Mouse (Mus musculus) midbrain, postnatal 0 days (tissue): ENCODE results near the gene Slc22a21. TPM values are rescaled to one million over a fixed set of nuclear protein-coding genes. Genes with fewer than 3 reads are reported as not detected.

Experiments
- ATAC-seq: fragments of 200-750 bp; cut with Nextera tagmentation; 2 replicates; pipeline ENCODE4 v1.8.0; 2017; ENCODE audit warnings: moderate number of reproducible peaks, mild to moderate bottlenecking, moderate TSS enrichment, moderate library complexity; ENCODE audit not compliant: low FRiP score
- DNase-seq: peaks from one replicate; pipeline ENCODE4 v3.0.0-alpha.2; 2015; ENCODE audit warnings: low spot score
- H3K27ac ChIP-seq: fragments of 300-500 bp; sonication (generic); 2 replicates; pipeline ENCODE4 v1.5.1; 2014; ENCODE audit warnings: low read depth, mild to moderate bottlenecking, low read length, mixed read lengths
- H3K27me3 ChIP-seq: fragments of 300-500 bp; sonication (generic); 2 replicates; pipeline ENCODE4 v1.6.1; 2014; ENCODE audit warnings: low read length, control low read depth, mixed read lengths; ENCODE audit not compliant: insufficient read depth
- H3K36me3 ChIP-seq: fragments of 300-500 bp; sonication (generic); 2 replicates; pipeline ENCODE4 v1.6.1; 2014; ENCODE audit warnings: low read length, control low read depth, mixed read lengths; ENCODE audit not compliant: insufficient read depth
- H3K4me1 ChIP-seq: fragments of 300-500 bp; sonication (generic); 2 replicates; pipeline ENCODE4 v1.6.1; 2014; ENCODE audit warnings: mild to moderate bottlenecking, control low read depth, antibody characterized with exemption, low read length, mixed read lengths; ENCODE audit not compliant: insufficient read depth
- H3K4me2 ChIP-seq: fragments of 300-500 bp; sonication (generic); 2 replicates; pipeline ENCODE4 v1.6.1; 2014; ENCODE audit warnings: low read depth, mild to moderate bottlenecking, low read length, mixed read lengths; ENCODE audit not compliant: poor library complexity, severe bottlenecking
- H3K4me3 ChIP-seq: fragments of 300-500 bp; sonication (generic); 2 replicates; pipeline ENCODE4 v1.5.1; 2014; ENCODE audit warnings: low read depth, mild to moderate bottlenecking, low read length, moderate library complexity
- H3K9ac ChIP-seq: fragments of 300-500 bp; sonication (generic); replicated peaks from 2 replicates; pipeline ENCODE4 v1.6.1; 2014; ENCODE audit warnings: mild to moderate bottlenecking, low read length, moderate library complexity, mixed read lengths; ENCODE audit not compliant: poor library complexity, severe bottlenecking
- H3K9me3 ChIP-seq: fragments of 300-500 bp; sonication (generic); 2 replicates; pipeline ENCODE4 v1.6.1; 2016; ENCODE audit warnings: low read length, control low read depth
- CTCF ChIP-seq: IDR thresholded peaks from 2 replicates; pipeline ENCODE4 v1.5.1; 2016; ENCODE audit warnings: antibody characterized with exemption, mild to moderate bottlenecking
- WGBS: fragments of 180-500 bp; shearing (Covaris S2); extraction: QIAGEN DNeasy Blood & Tissue Kit; methylation state at CpG from one replicate; pipeline ENCODE4 v1.1.7; 2014; 5-methylcytosine and 5-hydroxymethylcytosine counted together
- polyA plus RNA-seq: library from polyadenylated mRNA; unstranded; fragments of >200 nt; fragmentation: Nextera tagmentation; extraction: Ambion mirVana; gene quantifications from 2 replicates; pipeline ENCODE4 v1.2.1, GENCODE M21; 2015
- total RNA-seq: library from RNA; depleted of rRNA; stranded (reverse); fragments of >200 nt; gene quantifications from 2 replicates; pipeline ENCODE4 v1.2.3, GENCODE M21; 2014; rRNA removed

Slc22a21 gene
- 4.4 and 6.7 TPM in 2 replicates for total RNA-seq
- polyA plus RNA-seq = 4.7 and 5.9 TPM in 2 replicates

- TF ChIP-seq CTCF = no peak
- 2% methylated on average over 73 of the region's 73 CpGs for WGBS
- Histone ChIP-seq H3K4me1 (no peaks in the 10 kb centered on the region), H3K27me3 (no peaks in the 10 kb centered on the region), H3K9ac (peak within 1 kb of the TSS; percentile 42), H3K36me3 (peaks cover 7% of the 10 kb centered on the region; the same call in 1 of the 2 replicates), H3K4me2 (peak within 1 kb of the TSS; percentile 81), H3K27ac (0 out of 2 replicates have a peak within 1 kb of the TSS, but pooled peaks have one; percentile 26), H3K9me3 (no peaks in the 10 kb centered on the region), H3K4me3 (peak within 1 kb of the TSS; percentile 60)
- ATAC-seq (peak; percentile 93), DNase-seq (peak; percentile 85)
Measured at GRCm38 (mm10) chr11:53979788-53980621, at the start of gene Slc22a21. Slc22a21 (minus strand) TSS chr11:53980332.

DNA sequence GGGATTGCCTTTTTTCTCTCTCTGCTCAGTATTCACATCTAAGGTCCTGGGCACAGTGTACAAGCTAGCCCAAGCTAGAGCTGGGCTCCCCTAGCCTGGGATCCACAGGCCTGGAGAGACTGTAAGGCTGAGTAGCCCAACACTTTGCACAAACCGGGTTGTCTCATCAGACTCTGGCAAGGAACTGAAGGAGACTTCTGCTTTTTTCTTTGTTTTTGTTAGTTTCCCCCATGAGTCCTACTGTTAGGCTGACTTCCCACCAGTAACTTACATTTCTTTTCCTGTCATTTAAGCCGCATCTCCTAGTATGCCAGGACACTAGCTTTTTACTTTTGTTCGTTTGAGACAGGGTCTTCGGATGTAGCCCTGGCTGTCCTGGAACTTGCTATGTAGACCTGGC, 48.9 kb upstream of the Slc22a21 start:
- no peak overlapping the region for H3K27ac ChIP-seq
- ATAC-seq = no peak
- TF ChIP-seq CTCF = no peak
- H3K4me1 ChIP-seq = peaks cover 14% of the 10 kb centered on the region
- no peak overlapping the region for H3K4me3 ChIP-seq
- no peak for DNase-seq
- no peaks in the 10 kb centered on the region for H3K36me3 ChIP-seq
- H3K9me3 ChIP-seq = no peaks in the 10 kb centered on the region
- WGBS = 78% methylated on average over 4 of the region's 4 CpGs
- H3K4me2 ChIP-seq = peak overlapping the region; percentile 89; the same call in 1 of the 2 replicates
- no peaks in the 10 kb centered on the region for H3K27me3 ChIP-seq
- H3K9ac ChIP-seq = no peak overlapping the region

- Histone ChIP-seq H3K36me3 (no peaks in the 10 kb centered on the region), H3K27ac (peak within 1 kb of the TSS; percentile 57), H3K4me3 (peak within 1 kb of the TSS; percentile 55), H3K9me3 (no peaks in the 10 kb centered on the region), H3K27me3 (no peaks in the 10 kb centered on the region), H3K4me1 (peaks cover 14% of the 10 kb centered on the region), H3K4me2 (peak within 1 kb of the TSS; percentile 89), H3K9ac (peak within 1 kb of the TSS; percentile 84)
- peak; percentile 74 for ATAC-seq
- WGBS = 2% methylated on average over 61 of the region's 61 CpGs
- DNase-seq = peak; percentile 66
- TF ChIP-seq CTCF = peak; percentile 51; the same call in 1 of the 2 replicates
Measured at GRCm38 (mm10) chr11:54028044-54028951, 48.2 kb upstream of the Slc22a21 start, which contains the start of gene Slc22a4. Slc22a4 (minus strand) TSS chr11:54028090.

DNA sequence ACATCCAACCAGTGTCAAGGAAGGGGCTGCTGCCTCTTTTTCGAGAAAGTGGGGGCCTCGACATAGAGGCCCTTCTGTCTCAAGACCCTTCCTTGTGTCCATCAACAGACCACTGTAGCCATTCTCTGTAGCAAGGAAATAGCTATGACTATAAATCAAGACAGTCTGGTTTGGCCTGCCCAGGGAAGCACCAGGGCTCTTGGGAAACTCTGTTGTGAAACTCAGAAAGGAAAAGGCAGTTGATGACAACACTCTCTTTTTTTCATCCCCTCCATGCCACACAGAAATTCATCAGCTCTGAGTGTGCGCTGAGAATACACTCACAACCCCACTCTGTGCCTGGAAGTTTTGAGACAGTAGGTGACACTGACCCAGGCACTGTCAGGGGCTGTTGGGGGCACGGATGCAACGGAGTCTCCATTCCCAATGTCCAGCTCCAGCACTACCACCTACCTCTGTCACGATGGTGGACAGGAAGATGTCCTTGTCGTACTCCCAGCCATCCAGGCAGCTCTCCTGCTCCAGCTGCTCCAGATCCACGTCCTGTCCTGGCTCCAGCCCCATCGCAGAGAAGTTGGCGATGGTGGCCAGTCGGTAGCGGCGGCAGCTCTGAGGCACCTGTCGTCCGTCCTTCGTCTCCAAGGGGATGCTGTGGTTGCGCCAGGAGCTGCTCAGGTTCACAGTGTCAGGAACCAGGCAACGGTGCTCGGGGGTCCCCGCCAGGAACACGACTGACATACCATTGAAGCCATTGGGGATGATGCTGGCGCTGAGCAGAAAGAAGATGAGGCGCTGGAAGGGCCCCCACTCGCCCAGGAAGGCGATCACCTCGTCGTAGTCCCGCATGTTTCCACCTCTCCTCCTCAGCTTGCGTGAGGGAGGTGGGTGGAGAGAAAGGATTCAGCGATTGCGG, 47.3 kb upstream of the Slc22a21 start:
- peak; percentile 32; the same call in 1 of the 2 replicates for ATAC-seq
- H3K4me3 ChIP-seq = peak overlapping the region; percentile 55
- DNase-seq = peak; percentile 7
- H3K27me3 ChIP-seq = no peaks in the 10 kb centered on the region
- WGBS = 17% methylated on average over 31 of the region's 31 CpGs
- peaks cover 14% of the 10 kb centered on the region for H3K4me1 ChIP-seq
- H3K27ac ChIP-seq = peak overlapping the region; percentile 57
- no peaks in the 10 kb centered on the region for H3K36me3 ChIP-seq
- no peaks in the 10 kb centered on the region for H3K9me3 ChIP-seq
- no peak for TF ChIP-seq CTCF
- peak overlapping the region; percentile 89 for H3K4me2 ChIP-seq
- H3K9ac ChIP-seq = peak overlapping the region; percentile 84

DNA sequence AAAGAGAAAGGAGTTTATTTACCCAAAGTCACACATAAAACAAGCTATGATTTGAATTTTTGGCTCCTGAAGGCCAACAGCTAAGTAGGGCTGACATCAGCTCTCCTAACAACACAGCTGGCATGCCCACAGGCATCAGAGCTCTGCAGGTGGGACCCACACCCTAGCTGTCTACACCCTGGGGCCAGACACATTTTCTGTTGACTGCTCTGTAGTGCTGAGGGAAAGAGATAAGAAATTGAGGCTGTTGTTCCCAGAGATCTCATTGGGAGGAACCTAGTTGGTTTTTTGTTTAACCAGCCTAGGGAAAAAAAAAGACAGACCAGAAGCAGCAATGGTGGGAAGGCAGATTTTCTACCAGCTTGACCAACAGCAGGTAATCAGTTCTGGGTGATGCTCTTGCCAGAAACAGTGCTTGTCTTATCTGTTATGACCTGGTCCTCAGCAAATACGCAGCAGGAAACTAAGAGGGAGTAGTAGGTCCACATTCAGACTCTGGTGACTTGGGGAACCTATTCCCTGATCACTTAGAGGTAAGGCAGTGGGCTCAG, 46.4 kb upstream of the Slc22a21 start:
- no peak for TF ChIP-seq CTCF
- ATAC-seq (no peak), DNase-seq (no peak)
- H3K36me3 ChIP-seq = no peaks in the 10 kb centered on the region
- H3K4me3 ChIP-seq = peak overlapping the region; percentile 55; the same call in 1 of the 2 replicates
- no peak overlapping the region for H3K27ac ChIP-seq
- H3K4me2 ChIP-seq = peak overlapping the region; percentile 89; the same call in 1 of the 2 replicates
- no peak overlapping the region for H3K9ac ChIP-seq
- no peaks in the 10 kb centered on the region for H3K27me3 ChIP-seq
- peaks cover 14% of the 10 kb centered on the region for H3K4me1 ChIP-seq
- no peaks in the 10 kb centered on the region for H3K9me3 ChIP-seq
- WGBS = 84% methylated on average over 1 of the region's 1 CpGs
